Mouse (Mus musculus): ENCODE data around the gene Gm10073. TPM values are rescaled to one million over a fixed set of nuclear protein-coding genes. Genes with fewer than 3 reads are reported as not detected.
"Not testable (repeated sequence)": the region's sequence is repeated elsewhere in the genome, so short reads cannot be mapped to it uniquely, and the experiment has no call there.

The Gm10073 gene
- polyA plus RNA-seq, 1 experiment from 2014 or later, result 6.1 TPM

DNA sequence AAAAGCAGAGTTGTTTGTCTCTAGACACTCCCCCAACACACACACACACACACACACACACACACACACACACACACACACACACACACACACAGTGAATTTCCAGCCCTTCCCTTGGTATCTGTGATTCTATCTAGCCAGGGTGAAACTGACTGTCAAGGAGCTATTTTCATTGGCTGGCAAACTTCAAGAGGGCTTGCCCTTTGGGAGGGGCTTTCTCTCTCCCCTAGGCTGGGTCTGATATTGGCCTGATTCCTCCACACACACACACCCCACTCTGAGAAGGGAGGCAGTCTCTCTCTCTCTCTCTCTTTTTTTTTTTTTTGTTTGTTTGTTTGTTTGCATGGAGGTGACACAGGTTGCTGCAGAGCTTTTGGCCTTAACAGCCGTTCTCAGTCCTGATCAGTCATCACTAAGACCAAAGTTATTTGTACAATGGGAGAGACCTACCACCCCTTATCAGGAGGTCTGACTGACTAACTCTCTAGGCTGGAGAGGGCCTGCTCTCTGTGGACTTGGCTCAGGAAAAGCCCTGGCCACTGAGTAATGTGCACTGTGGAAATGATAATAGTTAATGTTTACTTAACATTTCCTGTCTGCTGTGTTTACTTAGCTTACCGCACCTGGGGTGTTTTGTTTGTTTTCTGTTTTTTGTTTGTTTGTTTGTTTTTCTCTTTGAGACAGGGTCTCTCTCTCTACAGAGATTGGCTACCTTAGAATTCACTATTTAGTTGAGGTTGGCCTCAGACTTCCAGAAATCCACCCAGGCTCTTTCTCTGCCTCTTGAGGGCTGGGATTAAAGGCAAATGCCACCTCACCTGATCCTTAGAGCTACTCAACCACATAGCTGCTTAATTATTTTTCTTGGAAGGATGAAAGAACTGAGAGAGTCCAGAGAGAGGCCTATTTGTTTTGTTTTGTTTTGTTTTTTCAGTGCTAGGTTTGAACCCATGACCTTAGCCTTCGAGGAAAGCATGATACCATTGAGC lies 15.5 kb upstream of the Gm10073 start:
- Histone ChIP-seq H3K36me3 (no peaks in the 10 kb centered on the region), H3K27ac (no peak overlapping the region), H3K4me1 (replicated peaks) (no peaks in the 10 kb centered on the region), H3K4me2 (no peak overlapping the region), H3K4me3 (no peak overlapping the region), H3K27me3 (no peaks in the 10 kb centered on the region), H3K9ac (no peak overlapping the region), H3K9me3 (no peaks in the 10 kb centered on the region)
- 71% methylated on average over 3 of the region's 3 CpGs for WGBS
- ATAC-seq (ENCODE audit: low FRiP score), result no peak

- H3K9me3 ChIP-seq, result no peaks in the 10 kb centered on the region
- H3K27ac ChIP-seq, result no peak overlapping the region
- 87% methylated on average over 8 of the region's 8 CpGs for WGBS
- H3K4me2 ChIP-seq, result no peak overlapping the region
- no peak overlapping the region for H3K9ac ChIP-seq
- H3K27me3 ChIP-seq, result no peaks in the 10 kb centered on the region
- no peaks in the 10 kb centered on the region for H3K4me1 ChIP-seq (replicated peaks)
- no peak for ATAC-seq (ENCODE audit: low FRiP score)
- H3K36me3 ChIP-seq, result no peaks in the 10 kb centered on the region
- H3K4me3 ChIP-seq, result no peak overlapping the region
Observed at GRCm38 (mm10) chr8:106586896-106587295, 13.6 kb upstream of the Gm10073 start.

GRCm38 (mm10) chr8:106585671-106586037 lies 12.4 kb upstream of the Gm10073 start:
- H3K4me2 ChIP-seq, result no peak overlapping the region
- no peak for ATAC-seq (ENCODE audit: low FRiP score)
- 89% methylated on average over 3 of the region's 3 CpGs for WGBS
- no peak overlapping the region for H3K27ac ChIP-seq
- H3K27me3 ChIP-seq, result no peaks in the 10 kb centered on the region
- H3K4me1 ChIP-seq (replicated peaks), result no peaks in the 10 kb centered on the region
- H3K9ac ChIP-seq, result no peak overlapping the region
- H3K9me3 ChIP-seq, result no peaks in the 10 kb centered on the region
- no peak overlapping the region for H3K4me3 ChIP-seq
- no peaks in the 10 kb centered on the region for H3K36me3 ChIP-seq

DNA sequence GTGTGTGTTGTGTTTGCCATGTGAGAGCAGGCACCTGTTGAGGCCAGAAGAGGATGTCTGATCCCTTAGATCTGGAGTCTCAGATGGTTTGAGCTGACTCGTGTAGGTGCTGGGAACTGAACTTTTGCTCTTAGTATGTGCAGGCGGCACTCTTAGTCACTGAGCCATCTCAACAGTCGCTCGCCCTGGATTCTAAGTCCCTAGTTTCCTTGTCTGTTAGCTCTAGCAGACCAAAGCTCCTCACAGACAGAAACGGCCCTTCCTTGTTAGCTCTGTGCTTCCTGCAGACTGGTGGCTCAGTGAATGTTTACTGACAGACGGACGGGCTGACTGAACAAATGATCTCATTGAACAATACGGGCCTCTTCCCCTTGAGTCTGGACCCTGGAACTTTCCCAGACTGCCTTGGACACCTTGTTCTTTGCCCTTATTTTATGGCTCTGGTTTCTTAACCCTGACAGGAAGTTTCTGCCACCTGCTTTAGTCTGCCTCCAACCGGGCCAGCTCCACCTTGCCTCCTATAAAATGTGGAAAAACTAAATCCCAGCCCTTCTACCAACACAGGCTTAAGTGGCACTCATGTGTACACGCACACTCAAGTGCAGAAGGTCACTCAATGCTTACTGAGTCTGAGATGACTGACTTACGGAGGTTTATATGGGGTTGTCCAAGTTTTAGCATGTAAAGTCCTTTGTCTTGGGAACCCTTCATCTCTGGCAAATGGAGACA lies 11.8 kb upstream of the Gm10073 start:
- H3K9ac ChIP-seq, result no peak overlapping the region
- no peaks in the 10 kb centered on the region for H3K9me3 ChIP-seq
- no peak overlapping the region for H3K4me2 ChIP-seq
- H3K4me3 ChIP-seq, result no peak overlapping the region
- WGBS, result 77% methylated on average over 11 of the region's 11 CpGs
- H3K36me3 ChIP-seq, result no peaks in the 10 kb centered on the region
- no peaks in the 10 kb centered on the region for H3K4me1 ChIP-seq (replicated peaks)
- no peak for ATAC-seq (ENCODE audit: low FRiP score)
- no peak overlapping the region for H3K27ac ChIP-seq
- no peaks in the 10 kb centered on the region for H3K27me3 ChIP-seq

DNA sequence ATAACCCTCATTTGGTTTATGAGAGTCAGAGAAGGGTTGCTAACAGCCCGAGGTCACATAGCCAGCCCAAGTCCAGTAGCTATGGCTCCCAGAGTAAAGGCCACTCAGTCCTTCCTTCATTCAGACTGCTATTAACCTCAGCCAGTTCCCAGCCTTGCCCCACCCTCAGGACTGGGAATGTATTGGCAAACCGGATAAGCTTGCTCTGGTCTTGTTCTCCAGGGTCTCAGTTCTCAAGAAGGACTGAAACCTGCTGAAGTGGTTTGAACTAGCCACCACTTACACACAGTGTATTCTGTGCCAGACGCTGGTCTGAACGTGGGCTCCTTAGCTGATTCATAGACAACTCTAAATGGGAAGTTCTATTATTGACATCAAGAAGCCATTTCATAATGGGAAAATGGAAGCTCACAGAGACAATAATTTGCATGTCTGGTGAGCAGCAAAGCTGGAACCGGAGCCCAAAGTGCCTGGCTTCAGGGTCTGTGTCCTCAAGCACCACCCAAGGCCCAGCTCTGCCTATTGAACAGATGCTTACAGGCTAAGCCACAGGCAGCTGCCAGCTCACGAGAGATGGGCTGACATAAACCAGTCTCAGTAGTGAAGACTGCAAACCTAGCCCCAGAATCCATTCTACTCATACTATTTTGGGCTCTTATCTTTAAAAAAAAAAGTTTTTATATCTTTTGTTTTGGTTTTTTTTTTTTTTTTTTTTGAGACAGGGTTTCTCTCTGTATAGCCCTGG lies 8.3 kb upstream of the Gm10073 start:
- Histone ChIP-seq H3K36me3 (no peaks in the 10 kb centered on the region), H3K4me3 (no peak overlapping the region), H3K4me1 (replicated peaks) (peaks cover 7% of the 10 kb centered on the region; the same call in 1 of the 2 replicates), H3K27me3 (no peaks in the 10 kb centered on the region), H3K9me3 (no peaks in the 10 kb centered on the region), H3K4me2 (no peak overlapping the region), H3K9ac (no peak overlapping the region), H3K27ac (no peak overlapping the region)
- 79% methylated on average over 6 of the region's 6 CpGs for WGBS
- no peak for ATAC-seq (ENCODE audit: low FRiP score)

- Histone ChIP-seq H3K27ac (no peak overlapping the region), H3K27me3 (no peaks in the 10 kb centered on the region), H3K4me1 (replicated peaks) (peaks cover 7% of the 10 kb centered on the region; the same call in 1 of the 2 replicates), H3K4me3 (no peak overlapping the region), H3K36me3 (no peaks in the 10 kb centered on the region), H3K9me3 (no peaks in the 10 kb centered on the region), H3K4me2 (no peak overlapping the region), H3K9ac (no peak overlapping the region)
- 75% methylated on average over 2 of the region's 2 CpGs for WGBS
- ATAC-seq (ENCODE audit: low FRiP score), result no peak
Observed at GRCm38 (mm10) chr8:106579510-106579909, 6.2 kb upstream of the Gm10073 start.

GRCm38 (mm10) chr8:106576849-106577555 lies 3.7 kb upstream of the Gm10073 start:
- Histone ChIP-seq H3K27me3 (no peaks in the 10 kb centered on the region), H3K27ac (no peak overlapping the region), H3K4me3 (no peak overlapping the region), H3K36me3 (no peaks in the 10 kb centered on the region), H3K9ac (no peak overlapping the region), H3K4me2 (no peak overlapping the region), H3K9me3 (no peaks in the 10 kb centered on the region), H3K4me1 (replicated peaks) (peaks cover 7% of the 10 kb centered on the region; the same call in 1 of the 2 replicates)
- no peak for ATAC-seq (ENCODE audit: low FRiP score)
- WGBS, result 55% methylated on average over 6 of the region's 6 CpGs

GRCm38 (mm10) chr8:106574283-106574682 lies 1.0 kb upstream of the Gm10073 start:
- no peak overlapping the region for H3K4me3 ChIP-seq
- H3K4me2 ChIP-seq, result no peak overlapping the region
- no peak overlapping the region for H3K9ac ChIP-seq
- H3K4me1 ChIP-seq (replicated peaks), result peaks cover 7% of the 10 kb centered on the region; the same call in 1 of the 2 replicates
- no peak for ATAC-seq (ENCODE audit: low FRiP score)
- no peaks in the 10 kb centered on the region for H3K36me3 ChIP-seq
- no peaks in the 10 kb centered on the region for H3K9me3 ChIP-seq
- 88% methylated on average over 4 of the region's 4 CpGs for WGBS
- 0 out of 2 replicates have a peak, but pooled peaks cover 5% of the 10 kb centered on the region for H3K27me3 ChIP-seq
- no peak overlapping the region for H3K27ac ChIP-seq

DNA sequence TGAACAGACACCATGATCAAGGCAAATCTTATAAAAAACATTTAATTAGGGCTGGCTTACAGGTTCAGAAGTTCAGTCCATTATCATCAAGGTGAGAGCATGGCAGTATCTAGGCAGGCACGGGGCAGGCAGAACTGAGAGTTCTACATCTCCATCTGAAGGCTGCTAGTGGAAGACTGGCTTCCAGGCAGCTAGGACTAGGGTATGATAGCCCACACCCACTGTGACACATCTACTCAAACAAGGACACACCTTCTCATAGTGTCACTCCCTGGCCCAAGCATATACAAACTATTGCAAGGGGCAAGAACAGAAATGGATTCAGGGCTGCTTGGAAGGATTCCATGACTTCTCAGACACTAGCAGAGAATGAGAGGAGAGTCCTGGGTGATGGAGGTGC lies 1.1 kb downstream of the Gm10073 start:
- not testable (repeated sequence) for H3K4me2 ChIP-seq; H3K4me3 ChIP-seq; H3K9ac ChIP-seq; H3K36me3 ChIP-seq; H3K27ac ChIP-seq; H3K27me3 ChIP-seq; ATAC-seq (ENCODE audit: low FRiP score); H3K9me3 ChIP-seq; H3K4me1 ChIP-seq (replicated peaks)
- 76% methylated on average over 1 of the region's 1 CpGs for WGBS

DNA sequence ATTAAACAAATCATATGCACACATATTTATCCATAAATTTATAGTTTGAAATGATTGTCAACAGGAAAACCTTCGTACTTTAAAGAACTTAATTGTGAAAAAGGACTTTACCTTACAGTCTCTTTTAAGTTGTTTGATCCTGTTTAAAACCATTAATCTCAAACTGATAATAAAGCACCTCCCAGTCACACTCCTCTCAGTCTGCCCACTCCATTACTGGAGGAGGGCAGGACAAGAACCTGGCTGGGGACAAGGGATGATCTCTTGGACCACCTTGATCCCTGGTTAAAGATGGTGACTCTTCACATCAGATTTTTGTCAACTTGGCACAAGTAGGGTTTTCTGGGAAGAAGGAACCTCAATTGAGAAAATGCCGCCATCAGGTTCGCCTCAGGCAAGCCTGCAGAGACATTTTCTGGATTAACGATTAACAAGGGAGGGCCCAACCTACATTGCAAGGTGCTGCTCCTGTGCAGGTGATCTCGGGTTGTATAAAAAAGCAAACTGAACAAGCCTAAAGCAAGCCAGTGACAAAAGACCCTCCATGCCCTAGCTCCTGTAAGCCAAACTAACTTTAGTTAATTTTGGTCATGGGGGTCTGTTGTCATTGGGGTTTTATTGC lies 1.6 kb downstream of the Gm10073 start:
- ATAC-seq (ENCODE audit: low FRiP score), result no peak
- WGBS, result 88% methylated on average over 5 of the region's 5 CpGs
- no peaks in the 10 kb centered on the region for H3K4me1 ChIP-seq (replicated peaks)

DNA sequence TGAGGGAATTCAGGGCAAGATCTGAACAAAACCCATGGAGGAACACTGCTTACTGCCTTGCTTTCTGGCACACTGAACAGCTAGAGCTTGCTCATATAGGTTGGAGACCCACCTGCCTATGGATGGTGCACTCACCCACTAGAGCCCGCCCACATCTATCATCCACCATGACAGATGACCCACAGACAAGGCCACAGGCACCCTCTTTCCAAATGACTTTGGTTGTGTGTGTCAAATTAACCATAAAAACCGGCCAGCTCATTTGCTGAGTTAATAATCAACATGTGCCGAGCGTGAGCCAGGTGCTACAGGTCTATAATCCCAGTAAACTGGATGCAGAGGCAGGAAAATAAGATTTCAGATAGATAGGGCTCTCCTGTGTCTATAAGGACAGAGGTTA lies 2.9 kb downstream of the Gm10073 start:
- Histone ChIP-seq H3K4me2 (no peak overlapping the region), H3K27ac (no peak overlapping the region), H3K9me3 (no peaks in the 10 kb centered on the region), H3K4me3 (no peak overlapping the region), H3K27me3 (0 out of 2 replicates have a peak, but pooled peaks cover 5% of the 10 kb centered on the region), H3K36me3 (no peaks in the 10 kb centered on the region), H3K9ac (no peak overlapping the region), H3K4me1 (replicated peaks) (no peaks in the 10 kb centered on the region)
- no peak for ATAC-seq (ENCODE audit: low FRiP score)
- 67% methylated on average over 4 of the region's 4 CpGs for WGBS

More for the DNA sequence above, 1.6 kb downstream of the Gm10073 start:
- Histone ChIP-seq H3K36me3 (no peaks in the 10 kb centered on the region), H3K9ac (no peak overlapping the region), H3K4me2 (no peak overlapping the region), H3K27me3 (0 out of 2 replicates have a peak, but pooled peaks cover 5% of the 10 kb centered on the region), H3K9me3 (no peaks in the 10 kb centered on the region), H3K27ac (no peak overlapping the region), H3K4me3 (no peak overlapping the region)
